Mouse (Mus musculus): Measurements from ENCODE around the gene Cluap1.

DNA sequence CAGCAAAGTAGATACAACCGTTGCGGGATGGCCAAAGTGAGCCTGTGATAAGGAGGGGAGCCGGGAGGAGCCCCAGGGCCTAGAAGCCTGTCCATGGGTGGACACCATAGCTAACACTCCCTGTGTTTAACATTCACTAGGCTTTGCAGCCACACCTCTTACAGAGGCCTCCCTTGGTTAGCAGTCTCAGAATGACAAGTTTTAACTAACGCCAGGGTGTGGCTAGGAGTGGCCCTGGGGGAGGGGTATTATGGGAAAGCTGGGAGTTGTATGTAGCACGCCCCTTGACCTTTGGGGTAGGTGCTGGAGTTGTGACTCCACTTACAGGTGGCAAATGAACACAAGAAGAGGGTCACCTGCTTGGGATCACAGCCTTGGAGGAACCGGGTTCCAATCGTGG lies 67.1 kb downstream of the Cluap1 start:
- TF ChIP-seq CTCF (IDR thresholded peaks at IDR 0.05; ENCODE audit: low read depth): no peak
- TF ChIP-seq EP300 (IDR thresholded peaks at IDR 0.05; ENCODE audit: low read depth): no peak
